Mouse (Mus musculus) adrenal gland, adult 18-20 months (tissue): Measurements from ENCODE around the gene Tmem104. TPM values are rescaled to one million over a fixed set of nuclear protein-coding genes. Genes with fewer than 3 reads are reported as not detected.

Experiments used
- DNase-seq, 2 experiments: peaks; one replicate each; pipeline ENCODE4 v3.0.0; 2021 to 2022; ENCODE audit warnings: low spot score in 2 of 2
- total RNA-seq, 2 experiments: library from RNA; stranded (reverse); gene quantifications; 1 replicate in 1 of 2; 2 replicates in 1 of 2; pipeline ENCODE4 v1.2.3; 2021

Gene Tmem104
- total RNA-seq, 2 experiments from 2014 or later, result 20.3 to 20.7 TPM

DNA sequence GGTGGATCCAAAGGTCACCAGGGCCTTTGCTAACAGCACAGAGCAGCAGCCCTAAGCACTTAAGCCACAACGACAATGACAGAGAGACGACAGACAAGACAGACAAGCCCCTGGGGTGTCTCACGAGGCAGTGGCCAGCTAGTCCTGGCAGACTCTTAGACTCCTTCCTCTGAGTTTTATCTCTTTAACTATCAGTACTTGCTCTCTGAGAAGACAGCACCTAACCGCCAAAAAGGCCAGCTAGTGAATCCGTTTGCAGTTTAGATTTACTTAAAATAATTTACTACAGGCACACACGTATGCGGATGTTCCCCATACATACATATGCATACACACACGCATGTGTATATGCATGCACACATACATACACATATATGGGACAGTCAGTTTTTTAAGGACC is 10.3 kb downstream of the Tmem104 start:
- DNase-seq, result no peak

DNA sequence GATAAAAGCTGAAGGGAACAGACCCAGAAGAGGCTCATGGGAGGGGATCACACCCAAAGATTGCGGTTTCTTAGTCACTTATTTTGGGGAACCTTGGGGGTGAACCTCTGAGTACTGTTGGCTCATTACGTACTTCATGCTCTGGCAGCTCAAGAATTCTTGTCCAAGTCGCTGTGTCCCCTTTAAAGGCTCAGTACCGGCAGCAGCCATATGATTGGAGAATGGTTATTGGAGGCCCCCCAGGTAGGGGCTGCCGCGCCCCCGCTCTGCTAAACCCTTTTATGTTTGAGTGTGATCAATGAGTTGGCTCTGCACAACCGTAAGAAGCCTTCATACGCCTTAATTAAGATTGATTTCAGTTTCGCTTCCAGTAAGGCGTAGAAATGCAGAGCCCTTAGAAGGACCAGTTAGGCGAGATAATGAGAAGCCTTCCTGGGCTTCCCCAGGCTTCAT is 11.7 kb downstream of the Tmem104 start:
- DNase-seq, result no peak

DNA sequence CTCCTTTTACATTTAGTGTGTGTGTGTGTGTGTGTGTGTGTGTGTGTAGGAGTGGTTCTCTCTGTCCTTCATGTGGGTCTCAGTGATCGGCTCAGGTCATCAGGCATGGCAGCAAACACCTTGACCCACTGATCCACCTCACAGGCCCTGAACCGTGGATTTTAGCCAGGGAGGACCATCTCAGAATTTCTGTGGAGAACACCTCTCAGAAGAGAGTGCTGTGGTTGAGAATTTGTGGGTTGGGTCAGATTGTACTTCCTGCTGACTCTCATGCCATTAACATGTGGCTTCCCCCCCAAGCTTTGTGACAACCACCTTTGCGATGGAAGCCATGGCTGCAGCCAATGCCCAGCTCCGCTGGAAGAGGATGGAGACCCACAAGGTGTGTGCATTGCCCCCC is 13.2 kb downstream of the Tmem104 start:
- no peak for DNase-seq

DNA sequence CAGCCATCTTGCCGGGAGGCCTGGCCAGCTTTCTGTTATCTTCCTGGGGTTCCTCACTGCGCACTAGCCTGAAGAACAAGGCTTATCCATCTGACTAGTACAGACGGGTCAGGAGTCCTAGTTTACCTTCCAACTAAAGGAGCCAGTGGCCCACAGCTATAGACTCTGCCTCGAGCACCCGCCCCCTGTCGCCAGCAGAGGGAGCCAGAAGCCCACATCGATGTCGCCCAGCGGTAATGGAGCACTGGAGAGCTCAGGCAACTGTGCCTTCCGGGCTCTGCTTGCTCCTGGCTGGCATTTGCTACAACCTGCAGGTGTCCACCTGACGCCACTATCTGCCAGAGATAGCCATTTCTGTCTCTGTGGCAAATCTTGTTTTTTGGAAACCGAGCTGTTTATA is 15.0 kb downstream of the Tmem104 start:
- DNase-seq, result peak; percentile 83 to 84

DNA sequence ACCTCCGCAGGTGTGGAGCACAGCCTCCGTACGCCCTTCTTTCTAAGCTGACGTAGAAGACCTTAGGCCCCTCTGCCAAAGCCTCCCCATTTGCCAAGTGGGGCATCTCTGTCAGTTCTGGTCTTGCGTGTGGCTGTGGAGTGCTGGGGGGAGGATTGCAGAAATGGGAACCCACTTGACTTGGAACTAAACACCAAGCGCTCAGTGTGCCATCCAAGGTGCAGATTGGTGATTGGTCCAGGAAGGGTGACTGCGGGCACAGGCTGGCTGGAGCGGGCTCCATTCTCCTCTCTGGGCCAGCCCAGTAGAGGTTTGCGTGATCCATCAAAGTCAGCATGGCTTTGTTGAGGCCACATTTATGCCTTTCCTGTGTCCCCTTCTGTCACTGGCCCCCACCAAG is 15.5 kb downstream of the Tmem104 start:
- DNase-seq, result no peak

DNA sequence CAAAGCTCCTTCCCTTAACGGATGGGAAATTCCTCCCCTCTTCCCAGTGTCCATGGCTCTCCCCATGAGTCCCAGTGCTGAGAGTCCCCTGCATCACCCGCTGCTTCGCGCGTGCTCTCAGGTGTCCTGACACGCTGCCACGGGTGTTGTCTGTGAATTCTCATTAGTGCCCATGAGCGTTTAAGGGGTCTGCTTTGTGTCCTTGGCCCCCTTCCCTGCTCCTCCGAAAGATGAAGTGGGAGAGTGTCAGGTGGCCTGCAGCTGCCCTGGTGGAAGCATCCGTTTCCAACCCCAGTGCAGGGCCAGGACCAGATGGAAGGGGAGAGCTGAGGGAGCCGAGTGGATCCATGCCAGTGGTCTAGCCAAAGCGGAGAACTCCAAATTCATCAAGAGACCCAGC is 20.8 kb downstream of the Tmem104 start:
- DNase-seq, result no peak

DNA sequence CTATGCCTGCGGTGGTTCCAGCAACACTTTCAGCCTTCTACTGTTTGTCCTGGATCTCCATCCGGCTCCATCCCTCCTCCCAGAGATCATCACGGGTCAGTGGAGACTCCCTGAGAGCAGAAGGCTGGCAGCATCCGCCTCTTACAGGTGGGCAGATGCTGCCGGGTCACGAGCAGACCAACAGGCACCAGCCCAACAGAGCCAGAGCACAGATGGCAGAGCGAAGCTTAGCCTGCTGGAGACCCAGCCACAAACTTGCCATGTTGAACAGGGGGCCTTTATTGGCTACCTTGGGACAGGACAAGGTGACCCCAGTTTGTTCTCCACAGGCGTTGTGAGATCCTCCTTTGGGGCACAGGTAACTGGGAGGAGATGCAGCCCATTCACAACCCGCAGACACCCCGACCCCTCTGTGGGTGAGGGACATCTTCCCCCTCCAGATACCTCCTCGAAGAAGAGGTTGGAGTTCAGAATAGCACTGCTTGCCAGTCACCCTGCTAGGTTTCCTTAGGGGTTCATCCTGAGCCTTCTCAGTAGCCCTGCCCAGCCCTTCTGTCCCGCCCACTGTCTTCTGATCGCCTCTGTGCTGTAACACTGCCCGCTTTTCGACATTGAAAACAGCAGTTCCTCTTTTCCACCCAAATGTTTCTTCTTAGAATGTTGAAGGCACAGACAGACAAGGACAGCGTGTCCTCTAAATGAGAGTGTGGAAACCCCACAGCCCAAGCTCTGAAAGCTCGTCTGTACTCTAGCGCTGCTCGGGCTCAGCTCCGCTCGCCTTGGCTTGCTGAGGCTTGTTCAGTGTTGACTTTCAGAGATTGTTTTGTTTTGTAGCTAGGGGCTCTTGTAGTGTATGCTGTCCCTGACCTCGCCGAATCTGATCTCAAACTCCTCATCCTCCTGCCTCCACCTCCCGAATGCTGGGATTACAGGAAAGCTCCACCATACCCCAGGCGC is 21.8 kb downstream of the Tmem104 start:
- no peak for DNase-seq

DNA sequence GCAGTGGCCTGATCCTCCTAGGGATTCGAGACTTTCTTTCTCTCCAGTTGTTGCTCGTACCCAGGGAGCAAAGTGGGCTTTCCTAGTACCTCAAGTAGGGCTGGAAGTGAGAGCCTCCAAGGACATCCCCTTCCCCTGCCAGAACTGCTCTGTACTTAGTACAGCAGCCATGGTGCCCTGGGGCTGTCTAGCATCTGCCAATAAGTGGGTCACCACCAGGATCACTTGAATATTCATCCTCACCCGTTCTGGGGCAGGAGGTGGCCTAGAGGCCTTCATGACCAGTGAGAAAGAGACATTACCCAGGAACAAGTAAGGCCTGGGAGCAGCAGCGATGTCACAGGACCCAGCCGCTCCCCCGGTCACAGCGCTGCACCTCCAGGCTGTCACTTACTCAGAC is 22.7 kb downstream of the Tmem104 start:
- no peak for DNase-seq

DNA sequence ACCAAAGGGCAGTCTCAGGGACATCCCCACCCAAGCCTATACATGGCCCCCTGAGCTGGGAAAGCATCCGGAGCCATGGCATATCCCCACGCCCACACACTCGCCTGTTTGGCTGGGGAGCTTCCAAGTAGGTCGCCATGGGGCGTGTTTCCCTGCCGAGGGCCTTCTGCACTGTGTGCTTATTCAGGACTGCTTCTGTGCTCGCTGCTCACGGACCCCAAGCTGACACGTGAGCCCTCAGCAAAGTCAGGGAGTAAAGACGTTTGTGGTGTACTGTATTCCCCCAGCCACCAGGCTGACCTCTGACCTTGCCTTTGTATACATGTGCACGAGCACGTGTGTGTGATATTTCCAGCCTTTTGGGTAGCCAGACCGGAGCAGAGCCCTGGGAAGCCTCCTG is 24.8 kb downstream of the Tmem104 start:
- DNase-seq, result no peak

DNA sequence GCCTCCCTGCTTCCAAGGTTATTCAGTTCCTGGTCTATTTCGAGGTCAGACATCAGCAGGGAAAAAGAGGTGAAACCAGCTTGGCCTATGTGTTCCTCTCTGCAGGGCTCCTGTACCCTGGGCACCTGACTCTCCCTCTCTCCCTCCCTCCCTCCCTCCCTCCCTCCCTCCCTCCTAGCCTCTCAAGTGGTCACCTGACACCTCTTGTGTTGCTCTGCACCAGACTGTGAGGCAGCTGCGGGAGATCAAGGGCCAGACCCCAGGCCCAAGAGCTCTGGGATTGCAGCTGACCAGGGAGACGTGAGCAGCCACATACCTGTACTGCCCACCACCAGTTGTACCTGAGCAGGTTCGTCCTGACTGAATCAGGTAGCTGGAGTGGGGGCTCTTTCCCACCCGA is 27.8 kb downstream of the Tmem104 start:
- DNase-seq, result no peak

DNA sequence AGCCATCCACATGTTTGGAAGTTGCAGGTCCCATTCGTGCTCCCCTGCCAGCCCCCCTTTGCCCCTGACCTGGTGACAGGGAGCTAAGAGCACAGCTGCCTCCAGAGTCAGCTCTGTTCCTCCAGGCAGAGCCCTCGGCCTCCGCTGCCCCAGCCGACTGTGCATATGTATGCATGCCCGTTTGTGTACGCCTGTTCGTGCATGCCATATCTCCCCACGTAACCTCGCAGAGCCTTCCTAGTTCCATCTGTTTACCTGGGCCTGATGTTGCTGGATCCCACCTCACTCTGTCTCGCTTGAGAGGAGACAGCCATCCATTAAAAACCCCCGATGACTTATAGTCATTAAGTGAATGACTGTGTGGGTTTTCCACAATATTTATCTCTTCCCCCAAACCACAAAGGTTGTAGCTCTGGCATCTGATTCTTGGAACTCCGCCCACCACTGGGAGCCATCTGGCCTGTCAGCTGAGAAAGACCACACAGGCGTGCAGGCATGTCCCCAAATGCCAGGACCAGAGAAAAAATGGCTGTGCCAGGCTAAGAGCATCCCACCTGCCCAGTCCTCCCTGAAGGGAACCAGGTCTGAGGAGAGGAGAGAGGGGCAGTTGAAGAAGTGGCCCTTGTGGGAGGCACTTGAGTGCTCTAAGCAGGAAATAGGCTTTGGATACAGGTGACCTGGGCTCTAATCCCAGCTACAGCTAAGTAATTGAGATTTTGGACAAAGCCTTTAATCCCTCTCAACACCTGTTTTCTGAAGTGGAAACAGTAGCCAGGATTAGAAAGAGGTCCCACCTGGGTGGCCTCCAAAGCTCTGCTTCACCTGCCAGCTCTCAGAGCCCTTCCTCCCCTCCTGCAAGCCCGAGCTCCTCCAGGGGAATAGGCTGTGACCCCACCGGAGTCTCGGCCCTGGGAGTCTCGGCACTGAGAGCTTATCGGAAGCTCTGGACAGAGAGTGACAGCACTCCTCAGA is 30.4 kb downstream of the Tmem104 start:
- DNase-seq, result no peak

DNA sequence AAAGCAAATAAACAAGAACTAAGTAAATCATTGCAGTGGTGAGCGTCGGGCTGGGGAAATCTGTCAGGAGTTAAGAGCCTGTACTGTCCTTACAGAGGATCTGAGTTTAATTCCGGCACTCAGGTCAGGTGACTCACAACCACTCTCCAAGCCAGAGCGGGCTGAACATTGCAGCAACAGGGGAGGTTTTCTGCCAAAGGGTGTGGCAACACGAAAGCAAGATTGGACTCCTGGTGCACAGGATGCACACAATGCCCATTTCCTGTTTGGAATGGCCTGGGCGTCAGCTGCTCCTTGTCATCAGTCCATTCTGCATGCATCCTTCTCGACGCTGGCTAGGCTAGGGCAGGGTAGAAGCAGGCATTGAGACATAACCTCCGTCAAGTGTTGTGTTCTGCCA is 32.0 kb downstream of the Tmem104 start:
- DNase-seq, result no peak

DNA sequence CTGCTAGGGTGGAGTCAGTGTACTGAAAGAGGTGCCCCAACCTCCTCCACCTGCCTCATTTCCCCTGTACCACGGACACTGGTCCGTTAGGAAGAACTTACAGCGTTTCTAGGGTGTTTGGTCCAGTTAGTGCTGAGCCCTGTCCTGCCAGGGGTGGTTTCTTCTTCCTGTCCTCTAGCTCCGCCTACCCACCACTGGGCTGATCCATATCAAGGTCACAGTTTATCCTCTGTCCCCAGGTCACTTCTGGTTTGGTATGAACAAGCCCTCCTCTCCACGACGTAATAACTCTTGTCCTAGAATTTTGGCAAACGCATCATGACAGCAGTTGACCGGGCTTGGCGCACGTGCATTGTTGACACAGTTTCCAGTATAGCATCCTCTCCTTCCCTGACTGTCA is 32.4 kb downstream of the Tmem104 start:
- DNase-seq, result no peak

DNA sequence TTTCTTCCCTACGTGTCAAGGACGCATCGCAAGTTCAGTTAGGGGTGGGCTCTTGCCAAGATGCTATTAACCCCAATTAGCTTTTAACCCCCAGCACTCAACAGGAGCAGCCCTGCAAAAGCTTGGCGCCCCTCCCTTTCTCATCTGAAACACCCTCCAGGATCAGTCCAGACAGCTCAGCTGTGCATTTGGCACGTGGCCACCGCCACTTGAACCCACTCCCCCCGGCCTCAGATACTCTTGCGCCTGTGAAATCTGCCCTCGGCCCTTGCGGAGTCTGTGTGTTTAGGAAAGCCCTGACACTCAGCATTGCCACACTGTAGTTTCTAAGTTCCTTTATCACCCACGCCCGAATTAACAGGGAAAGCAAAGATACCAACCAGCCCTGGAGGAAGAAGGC is 34.8 kb downstream of the Tmem104 start:
- DNase-seq, result no peak

DNA sequence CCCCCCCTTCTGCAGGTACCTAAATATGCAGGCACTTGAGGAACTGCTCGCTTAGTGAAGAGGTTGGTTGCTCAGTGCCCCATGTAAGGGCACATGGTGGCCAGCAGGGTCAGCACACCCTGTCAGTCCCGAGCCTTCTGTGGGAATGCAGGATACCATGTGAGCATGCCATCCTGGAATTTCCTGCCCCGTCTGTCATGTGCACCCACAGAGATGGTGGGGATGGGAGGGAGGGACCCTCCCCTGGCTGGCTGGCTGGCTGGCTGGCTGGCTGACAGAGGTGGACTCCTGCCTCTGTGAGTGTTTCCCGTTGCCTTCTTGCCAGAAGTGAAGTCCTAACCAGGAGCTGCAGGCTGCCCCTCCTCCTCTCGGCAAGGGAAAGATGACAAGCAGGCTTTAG is 35.3 kb downstream of the Tmem104 start:
- no peak for DNase-seq

DNA sequence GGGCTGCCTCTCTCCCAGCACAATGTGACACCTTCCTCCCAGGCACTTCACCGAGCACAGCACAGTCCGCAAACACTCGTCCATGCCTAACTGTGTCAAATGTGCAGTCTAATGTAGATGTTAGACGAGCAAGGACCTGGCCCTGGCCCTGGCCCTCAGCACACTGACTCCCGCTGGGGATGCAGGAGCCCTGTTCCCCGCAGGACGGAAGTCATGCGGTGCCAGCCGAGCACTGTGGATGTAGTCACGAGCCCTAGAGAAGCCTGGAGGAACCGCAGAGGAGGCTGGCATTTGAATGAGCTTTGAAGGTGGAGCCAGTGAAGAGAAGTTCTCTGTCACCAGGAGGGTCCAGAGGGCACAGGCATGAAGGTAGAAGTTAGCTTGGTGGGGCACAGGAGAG is 36.2 kb downstream of the Tmem104 start:
- no peak for DNase-seq

DNA sequence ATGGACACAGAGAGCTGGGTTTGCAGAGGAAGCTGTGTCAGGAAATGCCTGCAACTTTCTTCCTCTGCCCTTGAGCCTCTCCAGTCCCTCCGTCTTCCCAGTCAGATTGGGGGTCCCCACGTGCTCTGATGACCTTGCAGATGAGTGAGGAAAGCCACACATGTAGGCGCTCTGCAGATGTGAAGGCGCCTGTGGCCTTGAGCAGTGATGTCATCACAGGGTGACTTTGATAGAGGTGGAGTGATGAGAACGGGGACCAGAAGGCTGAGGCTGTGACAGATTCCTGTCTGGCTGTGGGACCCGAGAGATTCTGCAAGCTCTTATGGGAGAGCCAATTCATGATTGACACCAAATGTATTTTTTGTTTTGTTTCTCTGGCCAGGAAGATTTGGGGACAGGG is 36.6 kb downstream of the Tmem104 start:
- DNase-seq, result peak in 1 of 2 experiments; percentile 39

DNA sequence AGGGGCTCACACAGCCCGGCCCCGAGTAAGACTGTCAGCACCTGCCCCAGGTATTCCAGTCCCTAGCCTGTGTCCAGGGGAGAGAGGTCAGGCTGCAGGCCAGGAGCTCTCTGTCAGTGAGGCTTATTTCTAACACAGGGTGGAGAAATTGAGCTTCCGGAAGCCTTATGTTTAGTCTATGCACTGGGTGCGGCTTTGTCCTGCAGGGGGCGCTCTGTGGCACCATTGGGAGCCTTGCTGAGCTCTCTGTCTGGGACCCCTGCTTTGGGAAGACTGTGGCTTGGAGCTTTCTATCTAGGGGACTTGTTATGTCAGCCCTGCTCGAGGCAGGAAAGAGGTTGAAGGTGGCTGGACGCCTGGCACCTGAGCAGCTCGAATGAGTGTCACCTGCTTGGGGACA is 37.6 kb downstream of the Tmem104 start:
- DNase-seq, result peak; percentile 47 to 56

DNA sequence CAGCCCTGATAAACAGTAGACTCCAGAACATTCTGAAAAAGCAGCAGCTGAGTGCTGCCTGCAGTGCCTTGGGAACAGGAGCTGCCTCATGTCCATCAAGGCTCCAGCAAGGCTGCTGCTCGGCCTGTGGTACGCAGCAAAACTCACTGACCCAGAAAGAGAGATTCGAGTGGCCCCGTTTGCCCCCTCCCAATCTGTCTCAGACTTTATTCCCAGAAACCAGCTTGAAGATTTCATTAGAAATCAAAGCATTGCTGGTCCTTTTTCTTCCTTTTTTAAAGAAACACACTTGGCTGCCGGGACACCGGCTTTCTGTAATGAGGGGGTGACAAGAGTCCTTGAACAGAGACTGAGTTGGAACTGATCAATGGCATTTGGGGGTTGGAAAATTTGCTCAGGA is 38.0 kb downstream of the Tmem104 start:
- DNase-seq, result no peak

DNA sequence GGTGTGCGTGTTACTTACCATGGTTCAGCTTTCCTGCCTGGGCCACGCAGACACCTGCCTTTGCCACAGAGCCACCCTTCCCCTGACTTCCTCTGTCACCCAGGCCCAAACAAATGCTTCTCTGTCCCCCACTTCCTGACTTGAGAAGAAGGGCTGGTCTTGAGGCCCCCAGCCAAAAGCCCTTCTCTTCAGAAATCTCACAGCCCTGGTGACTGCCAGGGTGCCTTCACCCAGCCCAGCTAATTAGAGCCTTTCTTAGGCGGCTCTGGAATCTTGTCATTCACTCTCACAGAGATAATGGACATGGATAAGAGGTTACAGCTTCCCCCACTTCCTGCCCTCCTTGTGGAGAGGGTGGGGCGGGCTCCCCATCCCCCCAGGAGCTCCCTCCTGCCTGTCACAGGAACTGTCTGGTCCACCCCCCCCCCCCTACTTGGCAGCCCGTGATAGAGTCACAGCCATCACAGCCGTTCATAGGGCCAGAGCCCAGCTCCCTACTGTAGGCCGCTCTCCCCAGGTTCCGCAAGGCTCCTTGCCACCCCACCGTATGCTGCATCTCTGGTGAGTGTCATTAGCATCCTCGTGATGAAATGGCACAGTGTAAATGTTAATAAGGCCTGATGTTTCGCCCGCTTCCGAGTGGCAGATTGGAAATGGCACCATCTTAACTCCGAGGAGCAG is 39.7 kb downstream of the Tmem104 start:
- DNase-seq, result no peak

DNA sequence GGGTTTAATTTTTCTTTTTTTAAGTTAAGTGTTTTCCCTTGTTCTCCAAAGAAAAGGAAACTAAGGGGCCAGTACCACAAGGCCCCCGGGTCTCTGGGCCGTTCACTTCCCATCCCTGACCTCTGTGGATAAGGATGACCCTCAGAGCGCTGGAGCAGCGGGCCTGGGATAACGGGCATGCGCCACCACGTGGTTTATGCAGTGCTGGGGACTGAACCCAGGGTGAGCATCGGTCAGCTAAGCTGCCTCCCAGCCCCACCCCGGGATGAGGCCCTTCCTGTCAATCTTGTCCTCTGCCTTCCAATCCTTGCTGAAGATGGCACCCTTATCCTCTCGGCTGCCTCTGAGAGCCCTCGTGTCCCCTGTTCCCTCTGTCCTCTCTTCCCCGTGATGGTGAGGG is 40.4 kb downstream of the Tmem104 start:
- DNase-seq, result no peak
